Mouse (Mus musculus) liver, adult 2 months (tissue): Measurements from ENCODE around the gene Uroc1. TPM values are rescaled to one million over a fixed set of nuclear protein-coding genes. Genes with fewer than 3 reads are reported as not detected.

Experiments
- DNase-seq: peaks from one replicate; pipeline ENCODE4 v3.0.0-alpha.2; 2011; ENCODE audit warnings: low read depth, low spot score; ENCODE audit errors: extremely low read depth
- H3K27ac ChIP-seq: fragments of 200-500 bp; replicated peaks from 2 replicates; pipeline ENCODE4 v1.5.1; 2012; ENCODE audit warnings: low read depth, mild to moderate bottlenecking, control low read depth, inconsistent platforms, low read length; ENCODE audit not compliant: insufficient read depth
- H3K27me3 ChIP-seq: fragments of 200-500 bp; 2 replicates; pipeline ENCODE4 v1.6.1; 2012; ENCODE audit warnings: mild to moderate bottlenecking, moderate library complexity, low read length, inconsistent platforms; ENCODE audit not compliant: control insufficient read depth, insufficient read depth
- H3K36me3 ChIP-seq: fragments of 200-500 bp; 2 replicates; pipeline ENCODE4 v1.6.1; 2012; ENCODE audit warnings: low read length, inconsistent platforms; ENCODE audit not compliant: control insufficient read depth, insufficient read depth
- H3K4me1 ChIP-seq: fragments of 200-500 bp; 2 replicates; pipeline ENCODE4 v1.6.1; 2011; ENCODE audit warnings: low read length; ENCODE audit not compliant: control insufficient read depth, insufficient read depth
- H3K4me3 ChIP-seq: fragments of 200-500 bp; 2 replicates; pipeline ENCODE4 v1.5.1; 2011; ENCODE audit warnings: low read depth, mild to moderate bottlenecking, control low read depth, low read length, moderate library complexity; ENCODE audit not compliant: insufficient read depth
- H3K79me2 ChIP-seq: fragments of 200-500 bp; 2 replicates; pipeline ENCODE4 v1.6.1; 2012; ENCODE audit warnings: inconsistent platforms, mild to moderate bottlenecking, low read length, moderate library complexity; ENCODE audit not compliant: control insufficient read depth, insufficient read depth
- H3K9ac ChIP-seq: fragments of 200-500 bp; 2 replicates; pipeline ENCODE4 v1.6.1; 2012; ENCODE audit warnings: low read depth, mild to moderate bottlenecking, control low read depth, inconsistent platforms, low read length
- CTCF ChIP-seq: fragments of 200-500 bp; IDR thresholded peaks from 2 replicates; pipeline ENCODE4 v1.5.1; 2011; ENCODE audit warnings: low read depth, low read length, control low read depth
- POLR2A ChIP-seq: fragments of 200-500 bp; IDR thresholded peaks from 2 replicates; pipeline ENCODE4 v1.6.1; 2011; ENCODE audit warnings: low read length, control low read depth; ENCODE audit not compliant: insufficient read depth; ENCODE audit errors: extremely low read depth
- WGBS: fragments of 180-500 bp; shearing (Covaris S2); methylation state at CpG from one replicate; pipeline ENCODE4 v1.1.7; 2018; 5-methylcytosine and 5-hydroxymethylcytosine counted together
- polyA plus RNA-seq: library from polyadenylated mRNA; depleted of rRNA; stranded (reverse); fragments of >200 nt; gene quantifications from 2 replicates; pipeline ENCODE4 v1.2.3, GENCODE M21; 2012
- total RNA-seq: library from RNA; depleted of rRNA; stranded (reverse); fragments of >200 nt; gene quantifications from 2 replicates; pipeline ENCODE4 v1.2.3, GENCODE M21; 2014

The Uroc1 gene
- total and polyA plus RNA-seq, 2 experiments, result 239 to 399 TPM

DNA sequence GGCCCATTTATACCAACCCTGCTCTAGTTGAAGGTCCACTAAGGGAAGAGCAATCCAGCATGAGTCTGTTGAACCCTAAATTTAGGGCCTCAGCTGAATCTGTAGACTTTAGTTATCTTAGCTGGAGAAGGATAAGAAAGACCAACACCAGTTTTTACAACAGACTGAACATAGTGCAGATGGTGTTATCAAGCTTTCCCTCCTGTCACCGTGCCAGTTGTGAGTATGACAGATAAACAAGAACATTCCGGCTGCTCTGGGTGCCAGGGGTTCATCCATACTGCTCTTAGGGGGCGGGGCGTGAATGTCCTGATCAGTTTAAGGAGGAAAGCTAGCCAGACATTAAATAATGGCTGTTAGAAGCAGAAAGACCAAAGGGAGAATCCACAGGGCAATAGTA lies 41.6 kb downstream of the Uroc1 start:
- TF ChIP-seq POLR2A (no peak), CTCF (no peak)
- H3K27me3 ChIP-seq, result no peaks in the 10 kb centered on the region
- H3K36me3 ChIP-seq, result peaks cover 57% of the 10 kb centered on the region
- 53% methylated on average over 4 of the region's 4 CpGs for WGBS
- H3K4me3 ChIP-seq, result no peak overlapping the region
- no peak overlapping the region for H3K27ac ChIP-seq
- H3K9ac ChIP-seq, result no peak overlapping the region
- peaks cover 14% of the 10 kb centered on the region for H3K4me1 ChIP-seq
- peaks cover 16% of the 10 kb centered on the region for H3K79me2 ChIP-seq
- no peak for DNase-seq

DNA sequence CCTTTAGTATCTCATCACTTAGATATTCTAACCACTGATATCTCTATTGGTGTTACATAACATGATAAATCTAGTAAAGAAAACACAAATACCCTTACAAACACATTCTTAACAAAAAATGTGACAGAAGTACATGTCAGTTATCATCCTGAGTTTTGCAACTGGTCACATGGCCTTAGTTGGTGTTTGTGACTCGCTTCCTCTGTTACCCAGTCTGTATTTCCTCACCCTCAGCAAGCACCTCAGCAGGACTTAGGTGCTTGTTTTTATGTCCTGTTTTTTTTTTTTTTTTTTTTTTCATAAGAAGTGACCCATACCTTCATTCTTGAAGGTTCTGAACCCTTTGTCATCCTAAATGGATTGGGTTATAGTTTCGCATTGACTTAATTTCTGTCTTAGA lies 44.6 kb downstream of the Uroc1 start:
- Histone ChIP-seq H3K9ac (no peak overlapping the region), H3K27ac (no peak overlapping the region), H3K36me3 (peaks cover 86% of the 10 kb centered on the region), H3K79me2 (0 out of 2 replicates have a peak, but pooled peaks cover 3% of the 10 kb centered on the region), H3K4me1 (no peaks in the 10 kb centered on the region), H3K27me3 (no peaks in the 10 kb centered on the region), H3K4me3 (no peak overlapping the region)
- no peak for TF ChIP-seq POLR2A
- no peak for TF ChIP-seq CTCF
- 80% methylated on average over 2 of the region's 2 CpGs for WGBS
- no peak for DNase-seq

DNA sequence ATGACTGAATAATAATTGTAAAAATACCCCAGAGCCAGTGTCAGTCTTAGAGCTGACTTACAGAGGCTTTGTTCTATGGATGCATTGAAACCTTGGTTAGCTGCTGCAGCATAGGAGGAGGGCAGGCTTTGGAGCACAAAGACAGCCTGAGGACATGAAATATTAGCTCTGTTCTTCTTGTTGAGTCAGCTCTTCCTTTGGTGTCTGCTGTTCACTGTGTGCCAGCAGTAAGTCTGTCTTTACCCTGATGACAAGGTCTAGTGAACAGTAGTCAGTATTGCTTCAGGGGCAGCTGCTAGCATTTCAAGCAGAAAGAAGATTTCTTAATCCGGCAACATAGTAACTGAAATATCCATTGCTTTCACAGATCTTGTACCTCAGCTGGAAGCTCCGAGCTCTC lies 48.4 kb downstream of the Uroc1 start:
- Histone ChIP-seq H3K27ac (no peak overlapping the region), H3K9ac (no peak overlapping the region), H3K36me3 (peaks cover 71% of the 10 kb centered on the region), H3K79me2 (0 out of 2 replicates have a peak, but pooled peaks cover 3% of the 10 kb centered on the region), H3K4me1 (no peaks in the 10 kb centered on the region), H3K27me3 (no peaks in the 10 kb centered on the region), H3K4me3 (no peak overlapping the region)
- no peak for DNase-seq
- WGBS, result 100% methylated on average over 2 of the region's 2 CpGs
- TF ChIP-seq POLR2A (no peak), CTCF (no peak)

DNA sequence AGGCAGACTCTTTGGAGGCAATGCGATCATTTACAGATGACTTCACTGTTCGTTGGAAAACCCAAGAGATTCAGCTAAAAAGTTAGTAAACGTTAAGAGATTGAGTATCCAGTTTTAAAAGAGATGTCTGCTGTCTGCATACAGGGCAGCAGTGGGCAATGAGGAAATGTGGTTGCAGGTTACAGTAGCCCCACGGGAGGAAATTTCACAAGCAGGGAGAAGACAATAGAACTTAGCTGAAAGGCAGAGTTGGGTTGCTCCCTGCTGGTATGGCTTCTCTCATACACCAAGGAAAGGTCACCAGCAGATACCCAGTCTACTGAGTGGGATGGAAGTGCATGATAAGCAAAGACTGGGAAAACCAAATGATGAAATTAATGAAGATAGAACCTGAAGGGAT lies 57.5 kb downstream of the Uroc1 start:
- Histone ChIP-seq H3K4me3 (no peak overlapping the region), H3K9ac (no peak overlapping the region), H3K27ac (no peak overlapping the region), H3K4me1 (peaks cover 23% of the 10 kb centered on the region), H3K27me3 (no peaks in the 10 kb centered on the region), H3K36me3 (peaks cover 36% of the 10 kb centered on the region), H3K79me2 (no peaks in the 10 kb centered on the region)
- 89% methylated on average over 4 of the region's 4 CpGs for WGBS
- TF ChIP-seq CTCF (no peak), POLR2A (no peak)
- no peak for DNase-seq

- H3K27ac ChIP-seq, result peak overlapping the region; percentile 84
- H3K4me1 ChIP-seq, result peaks cover 33% of the 10 kb centered on the region
- H3K27me3 ChIP-seq, result no peaks in the 10 kb centered on the region
- H3K9ac ChIP-seq, result peak overlapping the region; percentile 13; the same call in 1 of the 2 replicates
- WGBS, result 25% methylated on average over 3 of the region's 3 CpGs
- no peaks in the 10 kb centered on the region for H3K79me2 ChIP-seq
- H3K36me3 ChIP-seq, result peaks cover 16% of the 10 kb centered on the region
- TF ChIP-seq POLR2A (no peak), CTCF (no peak)
- no peak overlapping the region for H3K4me3 ChIP-seq
- DNase-seq, result peak; percentile 96
These were observed 60.9 kb downstream of the Uroc1 start for GRCm38 (mm10) chr6:90393948-90394347.

DNA sequence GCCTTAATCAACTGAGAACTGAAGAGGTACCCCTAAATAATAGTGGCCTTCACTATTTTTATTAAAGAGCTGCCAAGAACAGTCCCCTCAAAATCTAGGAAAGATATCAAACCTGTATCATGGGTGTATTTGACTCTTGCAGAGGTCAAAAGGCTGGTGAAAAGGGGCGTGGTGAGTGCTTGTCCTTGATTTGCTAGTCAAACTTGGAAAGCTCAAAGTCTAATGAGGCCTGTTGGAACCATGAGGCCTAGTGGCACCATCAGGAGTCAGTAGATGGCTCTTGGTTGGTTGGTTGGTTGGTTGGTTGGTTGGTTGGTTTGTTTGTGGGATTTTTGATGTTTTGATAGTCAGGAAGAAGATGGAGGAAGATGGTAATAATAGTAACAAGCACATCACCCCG lies 62.7 kb downstream of the Uroc1 start:
- H3K36me3 ChIP-seq, result peaks cover 13% of the 10 kb centered on the region
- peaks cover 33% of the 10 kb centered on the region for H3K4me1 ChIP-seq
- 60% methylated on average over 2 of the region's 2 CpGs for WGBS
- peak overlapping the region; percentile 67 for H3K27ac ChIP-seq
- H3K27me3 ChIP-seq, result no peaks in the 10 kb centered on the region
- peak; percentile 90 for DNase-seq
- TF ChIP-seq CTCF, result no peak
- no peak overlapping the region for H3K4me3 ChIP-seq
- no peaks in the 10 kb centered on the region for H3K79me2 ChIP-seq
- no peak overlapping the region for H3K9ac ChIP-seq
